Mouse (Mus musculus) forebrain, embryonic 14.5 days (tissue): Measurements from ENCODE around the gene Arhgap40. TPM values are rescaled to one million over a fixed set of nuclear protein-coding genes. Genes with fewer than 3 reads are reported as not detected.

ENCODE experiments used
- ATAC-seq: fragments of 200-750 bp; cut with Nextera tagmentation; 2 replicates; pipeline ENCODE4 v1.8.0; 2017; ENCODE audit warnings: mild to moderate bottlenecking, moderate library complexity
- DNase-seq: peaks from one replicate; pipeline ENCODE4 v3.0.0-alpha.2; 2015; ENCODE audit warnings: low spot score
- H3K27ac ChIP-seq: fragments of 300-500 bp; sonication (generic); 2 replicates; pipeline ENCODE4 v1.5.1; 2014; ENCODE audit warnings: low read depth, mild to moderate bottlenecking, control low read depth, low read length, moderate library complexity
- H3K27me3 ChIP-seq: fragments of 300-500 bp; sonication (generic); replicated peaks from 2 replicates; pipeline ENCODE4 v1.6.1; 2014; ENCODE audit warnings: low read length, control low read depth, mixed read lengths; ENCODE audit not compliant: control insufficient read depth, insufficient read depth
- H3K36me3 ChIP-seq: fragments of 300-500 bp; sonication (generic); 2 replicates; pipeline ENCODE4 v1.6.1; 2014; ENCODE audit warnings: low read length, control low read depth; ENCODE audit not compliant: control insufficient read depth, insufficient read depth
- H3K4me1 ChIP-seq: fragments of 300-500 bp; sonication (generic); 2 replicates; pipeline ENCODE4 v1.6.1; 2014; ENCODE audit warnings: antibody characterized with exemption, low read length, control low read depth; ENCODE audit not compliant: control insufficient read depth, insufficient read depth
- H3K4me2 ChIP-seq: fragments of 300-500 bp; sonication (generic); 2 replicates; pipeline ENCODE4 v1.6.1; 2014; ENCODE audit warnings: mild to moderate bottlenecking, control low read depth, low read length
- H3K4me3 ChIP-seq: fragments of 300-500 bp; sonication (generic); 2 replicates; pipeline ENCODE4 v1.5.1; 2014; ENCODE audit warnings: low read depth, low read length, control low read depth
- H3K9ac ChIP-seq: fragments of 300-500 bp; sonication (generic); 2 replicates; pipeline ENCODE4 v1.6.1; 2014; ENCODE audit warnings: mild to moderate bottlenecking, low read length, control low read depth, moderate library complexity
- H3K9me3 ChIP-seq: fragments of 300-500 bp; sonication (generic); replicated peaks from 2 replicates; pipeline ENCODE4 v1.6.1; 2016; ENCODE audit warnings: low read length, control low read depth, mixed read lengths; ENCODE audit not compliant: control insufficient read depth
- WGBS: fragments of 180-500 bp; shearing (Covaris S2); extraction: QIAGEN DNeasy Blood & Tissue Kit; methylation state at CpG from one replicate; pipeline ENCODE4 v1.1.7; 2014; 5-methylcytosine and 5-hydroxymethylcytosine counted together
- polyA plus RNA-seq: library from polyadenylated mRNA; unstranded; fragments of >200 nt; fragmentation: Nextera tagmentation; extraction: Ambion mirVana; gene quantifications from 2 replicates; pipeline ENCODE4 v1.2.1, GENCODE M21; 2014

Gene Arhgap40
- polyA plus RNA-seq, 1 experiment from 2014 or later, result 0.44 TPM

GRCm38 (mm10) chr2:158588524-158589271, 76.1 kb downstream of the Arhgap40 start:
- peaks cover 25% of the 10 kb centered on the region for H3K4me1 ChIP-seq
- 0 out of 2 replicates have a peak overlapping the region, but pooled peaks have one; percentile 4 for H3K4me2 ChIP-seq
- no peaks in the 10 kb centered on the region for H3K9me3 ChIP-seq
- no peaks in the 10 kb centered on the region for H3K27me3 ChIP-seq
- no peak overlapping the region for H3K4me3 ChIP-seq
- WGBS, result 9% methylated on average over 8 of the region's 8 CpGs
- H3K36me3 ChIP-seq, result no peaks in the 10 kb centered on the region
- peak overlapping the region; percentile 95 for H3K27ac ChIP-seq
- DNase-seq, result peak; percentile 83
- ATAC-seq, result peak; percentile 83
- no peak overlapping the region for H3K9ac ChIP-seq

GRCm38 (mm10) chr2:158590495-158590894, 77.9 kb downstream of the Arhgap40 start:
- Histone ChIP-seq H3K27me3 (no peaks in the 10 kb centered on the region), H3K9me3 (no peaks in the 10 kb centered on the region), H3K4me1 (peaks cover 33% of the 10 kb centered on the region), H3K36me3 (no peaks in the 10 kb centered on the region), H3K4me3 (no peak overlapping the region), H3K27ac (no peak overlapping the region), H3K9ac (no peak overlapping the region), H3K4me2 (no peak overlapping the region)
- WGBS, result 41% methylated on average over 3 of the region's 3 CpGs
- ATAC-seq (no peak), DNase-seq (no peak)

- H3K27ac ChIP-seq, result no peak overlapping the region
- no peak overlapping the region for H3K4me3 ChIP-seq
- no peak overlapping the region for H3K9ac ChIP-seq
- H3K4me1 ChIP-seq, result peaks cover 39% of the 10 kb centered on the region
- WGBS, result 66% methylated on average over 5 of the region's 5 CpGs
- no peak overlapping the region for H3K4me2 ChIP-seq
- H3K36me3 ChIP-seq, result no peaks in the 10 kb centered on the region
- H3K9me3 ChIP-seq, result no peaks in the 10 kb centered on the region
- DNase-seq, result no peak
- no peaks in the 10 kb centered on the region for H3K27me3 ChIP-seq
- ATAC-seq, result peak; percentile 33; the same call in 1 of the 2 replicates
Observed at GRCm38 (mm10) chr2:158591286-158591685, 78.7 kb downstream of the Arhgap40 start.

- Histone ChIP-seq H3K9ac (no peak overlapping the region), H3K9me3 (no peaks in the 10 kb centered on the region), H3K4me1 (peaks cover 33% of the 10 kb centered on the region), H3K27me3 (no peaks in the 10 kb centered on the region), H3K36me3 (no peaks in the 10 kb centered on the region), H3K4me3 (no peak overlapping the region), H3K27ac (no peak overlapping the region), H3K4me2 (no peak overlapping the region)
- 79% methylated on average over 4 of the region's 4 CpGs for WGBS
- no peak for DNase-seq
- no peak for ATAC-seq
Observed at GRCm38 (mm10) chr2:158593371-158593770, 80.8 kb downstream of the Arhgap40 start.

- H3K9me3 ChIP-seq, result no peaks in the 10 kb centered on the region
- peak; percentile 71 for ATAC-seq
- H3K4me3 ChIP-seq, result no peak overlapping the region
- peak overlapping the region; percentile 41 for H3K4me2 ChIP-seq
- H3K9ac ChIP-seq, result peak overlapping the region; percentile 46
- DNase-seq, result peak; percentile 83
- H3K4me1 ChIP-seq, result peaks cover 19% of the 10 kb centered on the region
- H3K27ac ChIP-seq, result peak overlapping the region; percentile 58; the same call in 1 of the 2 replicates
- 1% methylated on average over 12 of the region's 12 CpGs for WGBS
- no peaks in the 10 kb centered on the region for H3K27me3 ChIP-seq
- no peaks in the 10 kb centered on the region for H3K36me3 ChIP-seq
Observed at GRCm38 (mm10) chr2:158595103-158595502, 82.5 kb downstream of the Arhgap40 start.

- no peak overlapping the region for H3K4me3 ChIP-seq
- no peaks in the 10 kb centered on the region for H3K9me3 ChIP-seq
- DNase-seq (no peak), ATAC-seq (no peak)
- peaks cover 17% of the 10 kb centered on the region for H3K4me1 ChIP-seq
- H3K27ac ChIP-seq, result peak overlapping the region; percentile 58; the same call in 1 of the 2 replicates
- 12% methylated on average over 7 of the region's 7 CpGs for WGBS
- H3K36me3 ChIP-seq, result no peaks in the 10 kb centered on the region
- no peaks in the 10 kb centered on the region; the same call in 1 of the 2 replicates for H3K27me3 ChIP-seq
- H3K4me2 ChIP-seq, result peak overlapping the region; percentile 41
- peak overlapping the region; percentile 46 for H3K9ac ChIP-seq
Observed at GRCm38 (mm10) chr2:158595577-158595976, 83.0 kb downstream of the Arhgap40 start.

GRCm38 (mm10) chr2:158596803-158597202, 84.2 kb downstream of the Arhgap40 start:
- H3K9ac ChIP-seq, result no peak overlapping the region
- 72% methylated on average over 1 of the region's 1 CpGs for WGBS
- no peak overlapping the region for H3K27ac ChIP-seq
- DNase-seq, result no peak
- H3K9me3 ChIP-seq, result no peaks in the 10 kb centered on the region
- H3K4me1 ChIP-seq, result peaks cover 16% of the 10 kb centered on the region; the same call in 1 of the 2 replicates
- H3K27me3 ChIP-seq, result no peaks in the 10 kb centered on the region; the same call in 1 of the 2 replicates
- H3K4me2 ChIP-seq, result no peak overlapping the region
- no peaks in the 10 kb centered on the region for H3K36me3 ChIP-seq
- no peak overlapping the region for H3K4me3 ChIP-seq
- no peak for ATAC-seq
